ENCODE assay signal across 8 mouse cellular contexts in genomic region chr7:105737648-105738047, GRCm38 (mm10). TPM values are rescaled to one million over a fixed set of nuclear protein-coding genes. Genes with fewer than 3 reads are reported as not detected.
DNase-seq lines count a peak whose midpoint lies in the region; ATAC-seq and TF ChIP-seq lines count a peak whose summit lies in the region.

No protein-coding gene starts in this region.

- H3K36me3 ChIP-seq in embryonic facial prominence, embryonic 13.5 days = peaks cover 53% of the 10 kb centered on the region
- peaks cover 54% of the 10 kb centered on the region for H3K36me3 ChIP-seq in intestine, embryonic 14.5 days (ENCODE audit: control insufficient read depth, insufficient read depth, low read length)
- peaks cover 52% of the 10 kb centered on the region for H3K36me3 ChIP-seq in neural tube, embryonic 12.5 days

- no peak for TF ChIP-seq CTCF in layer of hippocampus, adult 2 months (conservative IDR thresholded peaks at IDR 0.05)

- no peaks in the 10 kb centered on the region for H3K27me3 ChIP-seq in embryonic facial prominence, embryonic 13.5 days
- no peaks in the 10 kb centered on the region for H3K27me3 ChIP-seq in intestine, embryonic 14.5 days (replicated peaks; ENCODE audit: control insufficient read depth, insufficient read depth, low read length)
- no peaks in the 10 kb centered on the region for H3K27me3 ChIP-seq in neural tube, embryonic 12.5 days (replicated peaks)

- peak overlapping the region; percentile 79 for H3K4me2 ChIP-seq in embryonic facial prominence, embryonic 13.5 days
- peak overlapping the region; percentile 73 for H3K4me2 ChIP-seq in intestine, embryonic 14.5 days (ENCODE audit: low read length)
- peak overlapping the region; percentile 87 for H3K4me2 ChIP-seq in neural tube, embryonic 12.5 days (replicated peaks)

- H3K9ac ChIP-seq in embryonic facial prominence, embryonic 13.5 days = peak overlapping the region; percentile 92
- H3K9ac ChIP-seq in intestine, embryonic 14.5 days (ENCODE audit: low read length) = peak overlapping the region; percentile 88
- H3K9ac ChIP-seq in neural tube, embryonic 12.5 days = peak overlapping the region; percentile 44; the same call in 1 of the 2 replicates

- H3K27ac ChIP-seq in layer of hippocampus, adult 2 months = peak overlapping the region; percentile 96; the same call in 1 of the 2 replicates
- H3K27ac ChIP-seq in embryonic facial prominence, embryonic 13.5 days = no peak overlapping the region; the same call in 1 of the 2 replicates
- H3K27ac ChIP-seq in intestine, embryonic 14.5 days (ENCODE audit: low read depth) = peak overlapping the region; percentile 88; the same call in 1 of the 2 replicates
- no peak overlapping the region for H3K27ac ChIP-seq in neural tube, embryonic 12.5 days

- no peak for DNase-seq in layer of hippocampus, adult 2 months (ENCODE audit: low spot score in 2 of 2)
- DNase-seq in layer of hippocampus, adult 8-10 months (ENCODE audit: low spot score in 2 of 2) = no peak
- no peak for DNase-seq in intestine, embryonic 14.5 days (ENCODE audit: low spot score)
- no peak for DNase-seq in left cerebral cortex, adult 8-10 months (ENCODE audit: low spot score in 2 of 2)
- DNase-seq in right cerebral cortex, postnatal 10 days (ENCODE audit: low spot score in 2 of 2) = no peak
- DNase-seq in adrenal gland, postnatal 36 days = no peak

- H3K4me1 ChIP-seq in embryonic facial prominence, embryonic 13.5 days = peaks cover 34% of the 10 kb centered on the region
- H3K4me1 ChIP-seq in intestine, embryonic 14.5 days (replicated peaks; ENCODE audit: control insufficient read depth, insufficient read depth, low read length) = peaks cover 23% of the 10 kb centered on the region
- H3K4me1 ChIP-seq in neural tube, embryonic 12.5 days = peaks cover 16% of the 10 kb centered on the region

- peak overlapping the region; percentile 96 for H3K4me3 ChIP-seq in layer of hippocampus, adult 2 months
- H3K4me3 ChIP-seq in embryonic facial prominence, embryonic 13.5 days = peak overlapping the region; percentile 74
- peak overlapping the region; percentile 96 for H3K4me3 ChIP-seq in intestine, embryonic 14.5 days (ENCODE audit: low read depth, low read length)
- H3K4me3 ChIP-seq in neural tube, embryonic 12.5 days = peak overlapping the region; percentile 82

- H3K9me3 ChIP-seq in embryonic facial prominence, embryonic 13.5 days = no peaks in the 10 kb centered on the region
- H3K9me3 ChIP-seq in intestine, embryonic 14.5 days (ENCODE audit: control insufficient read depth, low read length) = no peaks in the 10 kb centered on the region
- H3K9me3 ChIP-seq in neural tube, embryonic 12.5 days = no peaks in the 10 kb centered on the region

- 29% methylated on average over 3 of the region's 3 CpGs for WGBS in embryonic facial prominence, embryonic 13.5 days
- 20% methylated on average over 3 of the region's 3 CpGs for WGBS in intestine, embryonic 14.5 days
- 33% methylated on average over 3 of the region's 3 CpGs for WGBS in neural tube, embryonic 12.5 days

- ATAC-seq in embryonic facial prominence, embryonic 13.5 days (ENCODE audit: insufficient number of reproducible peaks, insufficient read depth, low FRiP score, low TSS enrichment, low read depth) = no peak
- ATAC-seq in intestine, embryonic 14.5 days (replicated peaks; ENCODE audit: low FRiP score, low TSS enrichment, low read depth) = no peak
- no peak for ATAC-seq in neural tube, embryonic 12.5 days (ENCODE audit: low FRiP score, low read depth)

RNA-seq across cellular contexts. Expression of gene Rrp8, which starts 0.5 kb away (rescaled TPM):
- total RNA-seq in layer of hippocampus, adult 2 months (2021) = 10 to 100 TPM in 1 of 2 experiments, 1 to 10 TPM in 1; 8.9 to 14.3 TPM
- total RNA-seq in layer of hippocampus, adult 8-10 months (2022) = 10 to 100 TPM in 3 of 4 experiments, 1 to 10 TPM in 1; 9.6 to 13.0 (median 12.7) TPM
- 43.4 and 48.9 TPM in 2 replicates for polyA plus RNA-seq in embryonic facial prominence, embryonic 13.5 days (2015; fragmentation: Nextera tagmentation; extraction: Ambion mirVana)
- polyA plus RNA-seq in intestine, embryonic 14.5 days (2014; fragmentation: Nextera tagmentation; extraction: Ambion mirVana) = 36.7 and 41.8 TPM in 2 replicates
- polyA plus RNA-seq in neural tube, embryonic 12.5 days (2016; fragmentation: Nextera tagmentation; extraction: Ambion mirVana) = 31.4 and 32.3 TPM in 2 replicates
- 10 to 100 TPM; 12.5 to 15.5 (median 13.8) TPM for total RNA-seq in left cerebral cortex, adult 8-10 months (2022)
- 10 to 100 TPM; 17.9 to 22.5 TPM for total RNA-seq in adrenal gland, postnatal 36 days (2021)

RNA-seq across cellular contexts. Expression of gene Ilk, which starts 1.3 kb away (rescaled TPM):
- 10 to 100 TPM; 79.7 to 83.2 TPM for total RNA-seq in layer of hippocampus, adult 2 months (2021)
- total RNA-seq in layer of hippocampus, adult 8-10 months (2022) = 10 to 100 TPM; 67.9 to 94.5 (median 84.3) TPM
- 253 and 273 TPM in 2 replicates for polyA plus RNA-seq in embryonic facial prominence, embryonic 13.5 days (2015; fragmentation: Nextera tagmentation; extraction: Ambion mirVana)
- polyA plus RNA-seq in intestine, embryonic 14.5 days (2014; fragmentation: Nextera tagmentation; extraction: Ambion mirVana) = 353 and 396 TPM in 2 replicates
- polyA plus RNA-seq in neural tube, embryonic 12.5 days (2016; fragmentation: Nextera tagmentation; extraction: Ambion mirVana) = 220 and 230 TPM in 2 replicates
- total RNA-seq in left cerebral cortex, adult 8-10 months (2022) = 10 to 100 TPM; 74.3 to 83.2 (median 81.6) TPM
- total RNA-seq in adrenal gland, postnatal 36 days (2021) = 100 to 1,000 TPM; 145 to 159 TPM

RNA-seq across cellular contexts. Expression of gene Taf10, which starts 6.5 kb away (rescaled TPM):
- total RNA-seq in layer of hippocampus, adult 2 months (2021) = 100 to 1,000 TPM; 112 to 120 TPM
- total RNA-seq in layer of hippocampus, adult 8-10 months (2022) = 100 to 1,000 TPM; 102 to 123 (median 111) TPM
- polyA plus RNA-seq in embryonic facial prominence, embryonic 13.5 days (2015; fragmentation: Nextera tagmentation; extraction: Ambion mirVana) = 126 and 137 TPM in 2 replicates
- polyA plus RNA-seq in intestine, embryonic 14.5 days (2014; fragmentation: Nextera tagmentation; extraction: Ambion mirVana) = 163 and 185 TPM in 2 replicates
- polyA plus RNA-seq in neural tube, embryonic 12.5 days (2016; fragmentation: Nextera tagmentation; extraction: Ambion mirVana) = 165 and 171 TPM in 2 replicates
- 100 to 1,000 TPM in 3 of 4 experiments, 10 to 100 TPM in 1; 97.4 to 118 (median 113) TPM for total RNA-seq in left cerebral cortex, adult 8-10 months (2022)
- 100 to 1,000 TPM; 209 to 217 TPM for total RNA-seq in adrenal gland, postnatal 36 days (2021)

RNA-seq across cellular contexts. Expression of gene Tpp1, which starts 14.4 kb away (rescaled TPM):
- 10 to 100 TPM; 73.2 to 73.4 TPM for total RNA-seq in layer of hippocampus, adult 2 months (2021)
- 100 to 1,000 TPM in 1 of 4 experiments, 10 to 100 TPM in 3; 62.3 to 111 (median 75.7) TPM for total RNA-seq in layer of hippocampus, adult 8-10 months (2022)
- polyA plus RNA-seq in embryonic facial prominence, embryonic 13.5 days (2015; fragmentation: Nextera tagmentation; extraction: Ambion mirVana) = 44.0 and 45.8 TPM in 2 replicates
- polyA plus RNA-seq in intestine, embryonic 14.5 days (2014; fragmentation: Nextera tagmentation; extraction: Ambion mirVana) = 74.1 and 85.8 TPM in 2 replicates
- polyA plus RNA-seq in neural tube, embryonic 12.5 days (2016; fragmentation: Nextera tagmentation; extraction: Ambion mirVana) = 37.4 and 40.3 TPM in 2 replicates
- total RNA-seq in left cerebral cortex, adult 8-10 months (2022) = 10 to 100 TPM; 62.2 to 81.2 (median 67.1) TPM
- 100 to 1,000 TPM in 1 of 2 experiments, 10 to 100 TPM in 1; 99.2 to 113 TPM for total RNA-seq in adrenal gland, postnatal 36 days (2021)

RNA-seq across cellular contexts. Expression of gene Dchs1, which starts 49.8 kb away (rescaled TPM):
- 10 to 100 TPM; 14.1 to 15.1 TPM for total RNA-seq in layer of hippocampus, adult 2 months (2021)
- 10 to 100 TPM; 11.6 to 13.1 (median 12.1) TPM for total RNA-seq in layer of hippocampus, adult 8-10 months (2022)
- 21.0 and 21.5 TPM in 2 replicates for polyA plus RNA-seq in embryonic facial prominence, embryonic 13.5 days (2015; fragmentation: Nextera tagmentation; extraction: Ambion mirVana)
- 17.5 and 18.7 TPM in 2 replicates for polyA plus RNA-seq in intestine, embryonic 14.5 days (2014; fragmentation: Nextera tagmentation; extraction: Ambion mirVana)
- polyA plus RNA-seq in neural tube, embryonic 12.5 days (2016; fragmentation: Nextera tagmentation; extraction: Ambion mirVana) = 20.4 and 20.6 TPM in 2 replicates
- total RNA-seq in left cerebral cortex, adult 8-10 months (2022) = 10 to 100 TPM in 1 of 4 experiments, 1 to 10 TPM in 3; 9.1 to 10.2 (median 9.5) TPM
- total RNA-seq in adrenal gland, postnatal 36 days (2021) = 1 to 10 TPM; 7.5 to 8.0 TPM

Comparison
In these comparisons a context has a peak if more than half of its experiments do, and no peak if none do; other contexts are left out.
1. H3K27ac ChIP-seq: peak in layer of hippocampus, adult 2 months (single experiment) and intestine, embryonic 14.5 days (single experiment); none in embryonic facial prominence, embryonic 13.5 days (single experiment) and neural tube, embryonic 12.5 days (single experiment).
2. Peak in every context shown above with its lines, with median percentiles within 50 percentile points of each other: H3K4me3 ChIP-seq, H3K4me2 ChIP-seq and H3K9ac ChIP-seq.